Mouse (Mus musculus) intestine, embryonic 15.5 days (tissue): ENCODE results near the gene Csrp3. TPM values are rescaled to one million over a fixed set of nuclear protein-coding genes. Genes with fewer than 3 reads are reported as not detected.

Source experiments
- polyA plus RNA-seq: library from polyadenylated mRNA; unstranded; fragments of >200 nt; fragmentation: Nextera tagmentation; extraction: Ambion mirVana; gene quantifications from 2 replicates; pipeline ENCODE4 v1.2.1, GENCODE M21; 2015

The Csrp3 gene
- polyA plus RNA-seq, 1 experiment from 2014 or later, result 0.94 TPM

Other genes with a start within 250 kb of the Csrp3 start
- not detected in 2 replicates for gene Mrgprb3, start 204.2 kb downstream of the Csrp3 start, polyA plus RNA-seq
- gene Zdhhc13, start 59.0 kb downstream of the Csrp3 start, polyA plus RNA-seq, result 39.5 and 41.5 TPM in 2 replicates
- 22.3 and 23.5 TPM in 2 replicates for gene E2f8, start 33.6 kb upstream of the Csrp3 start, polyA plus RNA-seq
- gene Nav2, start 60.7 kb upstream of the Csrp3 start, polyA plus RNA-seq, result 17.7 and 19.1 TPM in 2 replicates